Mouse (Mus musculus) gastrocnemius, adult 8-10 months (tissue): Measurements from ENCODE around the gene Pbp2. TPM values are rescaled to one million over a fixed set of nuclear protein-coding genes. Genes with fewer than 3 reads are reported as not detected.

Experiments used
- DNase-seq, 2 experiments: peaks; one replicate each; pipeline ENCODE4 v3.0.0; 2022; ENCODE audit warnings: low spot score in 2 of 2
- total RNA-seq, 4 experiments: library from RNA; stranded (reverse); gene quantifications; 2 replicates each; pipeline ENCODE4 v1.2.4; 2022

Gene Pbp2
- total RNA-seq, 4 experiments from 2014 or later: not detected

DNA sequence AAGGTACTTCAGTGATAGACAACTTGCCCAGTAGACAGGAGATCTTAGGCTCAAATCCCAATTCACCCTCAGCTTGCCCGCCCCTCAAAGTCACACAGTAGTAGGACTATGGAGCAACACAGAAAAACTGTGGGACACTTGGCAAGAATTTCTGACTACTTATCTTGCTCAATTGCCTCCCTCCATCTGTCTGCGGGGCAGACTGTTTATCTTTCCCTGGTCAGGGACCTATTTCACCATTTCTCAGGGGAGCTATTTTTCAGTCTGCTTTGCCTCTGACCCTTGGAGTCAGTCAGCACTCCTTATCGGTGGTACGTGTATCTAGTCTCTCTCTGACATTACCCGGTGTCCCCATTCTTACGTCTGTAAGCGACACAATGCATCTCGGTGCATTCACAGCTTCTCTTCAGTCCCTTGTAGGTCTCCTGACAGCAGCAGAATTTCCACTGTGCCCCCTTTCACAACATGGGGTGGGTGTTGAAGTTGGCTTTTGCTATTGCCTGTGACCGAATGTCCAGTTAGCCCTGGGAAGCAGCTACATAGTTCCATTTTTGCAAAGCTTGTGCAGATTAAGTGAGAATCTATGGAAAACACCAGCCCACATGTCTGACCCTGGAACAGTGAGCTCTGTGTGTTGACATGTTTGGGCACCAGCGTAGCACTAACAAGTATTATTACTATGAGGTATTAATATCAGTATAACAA is 7.6 kb downstream of the Pbp2 start:
- no peak for DNase-seq

DNA sequence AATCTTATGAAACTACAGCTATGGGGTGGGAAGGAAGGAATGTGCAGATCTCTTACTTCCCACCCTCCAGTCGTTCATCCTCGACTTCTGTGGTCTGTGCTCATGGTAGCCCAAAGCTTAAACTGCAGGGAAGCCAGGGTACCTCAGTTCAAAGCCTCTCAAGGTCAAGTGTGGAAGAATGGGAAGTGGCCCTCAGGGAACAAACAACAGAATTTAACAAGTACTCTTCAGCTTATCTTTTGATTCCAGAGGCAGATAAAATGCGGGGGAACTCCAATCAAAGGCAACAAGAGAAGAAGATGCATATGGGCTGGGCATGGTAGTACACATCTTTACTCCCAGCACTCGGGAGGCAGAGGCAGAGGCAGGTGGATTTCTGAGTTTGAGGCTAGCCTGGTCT is 9.7 kb downstream of the Pbp2 start:
- no peak for DNase-seq

DNA sequence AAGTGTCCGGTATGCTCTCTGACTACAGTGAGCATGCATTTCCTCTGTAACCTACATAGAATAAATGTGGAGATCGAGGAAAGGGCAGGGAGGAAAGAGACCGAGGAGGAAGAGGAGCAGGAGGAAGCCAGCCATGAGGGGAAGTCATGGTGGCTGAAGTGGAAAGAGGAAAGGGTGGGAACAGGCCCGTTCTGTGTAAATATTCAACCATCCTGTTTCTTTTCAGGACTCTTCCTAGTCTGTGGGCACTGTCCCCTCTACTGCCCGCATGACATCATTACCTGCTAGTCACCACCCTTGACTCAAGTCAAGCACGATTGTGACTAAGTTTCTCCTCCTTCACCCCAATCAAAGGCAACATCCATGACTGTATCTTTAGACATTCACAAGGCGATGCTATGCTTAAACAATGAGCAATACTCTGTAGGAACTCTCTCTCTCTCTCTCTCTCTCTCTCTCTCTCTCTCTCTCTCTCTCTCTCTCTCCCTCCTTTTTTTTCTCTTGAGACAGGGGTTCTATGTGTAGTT is 11.1 kb downstream of the Pbp2 start:
- DNase-seq: no peak

DNA sequence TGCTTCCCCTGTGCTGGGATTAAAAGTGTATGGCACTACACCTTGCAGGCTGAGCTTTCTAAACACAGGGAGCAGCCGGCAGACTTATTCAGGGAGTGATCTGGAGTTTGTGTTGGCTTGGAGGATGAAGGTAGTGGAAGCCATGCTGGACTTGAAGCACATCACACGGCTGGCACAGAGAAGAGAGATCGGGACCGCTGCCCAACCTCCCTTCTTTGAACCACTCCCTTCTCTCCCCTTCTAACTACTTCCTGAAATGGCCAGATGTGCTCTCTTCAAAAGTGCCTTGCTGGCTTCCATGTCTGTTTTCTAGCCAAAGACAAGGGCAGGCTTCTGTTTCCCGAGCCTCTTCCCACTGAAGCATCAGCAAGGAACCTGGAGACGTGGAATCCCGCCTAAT is 12.6 kb downstream of the Pbp2 start:
- peak; percentile 15 to 33 for DNase-seq

DNA sequence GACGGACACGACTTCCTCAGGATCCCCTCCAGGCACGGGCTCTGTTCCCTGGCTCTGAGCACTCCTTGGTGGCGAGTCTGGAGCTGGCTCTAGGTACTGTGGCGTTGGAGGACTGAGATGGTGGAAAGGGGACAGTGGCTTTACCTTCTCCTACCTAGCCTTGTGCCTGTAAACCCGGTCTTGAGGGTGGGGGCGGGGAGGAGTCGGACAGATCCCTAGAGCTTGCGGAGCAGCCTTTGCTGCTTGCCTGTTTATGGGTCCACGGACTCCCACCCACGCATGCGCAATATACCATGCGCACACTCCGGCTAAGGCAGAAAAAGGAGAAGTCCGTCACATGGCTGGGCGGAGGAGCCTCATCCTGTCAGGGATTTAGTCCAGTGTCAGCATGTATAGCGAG is 13.9 kb downstream of the Pbp2 start:
- DNase-seq: peak in 1 of 2 experiments; percentile 14

DNA sequence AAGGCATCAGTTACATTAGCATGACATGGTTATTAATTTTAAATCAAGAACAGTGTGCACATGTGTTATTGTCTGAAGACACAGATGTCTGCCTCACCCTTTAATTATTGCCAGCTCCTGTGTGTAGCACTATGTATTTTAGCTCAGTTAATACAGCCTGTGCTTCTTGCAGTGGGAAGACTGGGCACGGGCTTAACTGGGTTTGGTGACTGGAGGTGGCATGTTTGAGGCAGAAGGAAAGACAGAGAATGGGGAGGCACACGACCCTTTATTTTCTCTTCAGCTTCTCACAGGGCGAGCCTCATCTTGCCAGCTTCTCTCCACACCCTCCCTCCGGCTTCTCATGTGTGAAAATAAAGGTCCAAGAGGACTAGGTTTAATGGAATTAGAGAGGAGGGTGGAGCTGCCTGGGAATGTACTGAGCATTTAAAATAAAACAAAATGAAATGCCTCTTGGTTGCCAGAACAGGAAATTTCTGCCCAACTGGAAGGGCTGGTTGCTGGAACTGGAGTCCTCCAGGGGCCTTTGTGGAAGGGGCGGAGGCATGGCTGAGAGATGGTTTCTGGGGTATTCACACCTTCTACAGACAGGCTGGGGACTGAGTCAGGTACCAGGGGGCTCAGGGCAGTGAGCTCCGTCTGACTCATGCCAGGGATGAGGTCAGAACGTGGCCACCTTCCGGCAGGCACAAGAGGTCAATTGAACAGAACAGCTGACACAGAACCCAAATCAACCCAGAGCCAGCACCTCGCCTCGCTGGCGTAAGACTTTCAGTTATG is 14.9 kb downstream of the Pbp2 start:
- DNase-seq: peak; percentile 21 to 29

DNA sequence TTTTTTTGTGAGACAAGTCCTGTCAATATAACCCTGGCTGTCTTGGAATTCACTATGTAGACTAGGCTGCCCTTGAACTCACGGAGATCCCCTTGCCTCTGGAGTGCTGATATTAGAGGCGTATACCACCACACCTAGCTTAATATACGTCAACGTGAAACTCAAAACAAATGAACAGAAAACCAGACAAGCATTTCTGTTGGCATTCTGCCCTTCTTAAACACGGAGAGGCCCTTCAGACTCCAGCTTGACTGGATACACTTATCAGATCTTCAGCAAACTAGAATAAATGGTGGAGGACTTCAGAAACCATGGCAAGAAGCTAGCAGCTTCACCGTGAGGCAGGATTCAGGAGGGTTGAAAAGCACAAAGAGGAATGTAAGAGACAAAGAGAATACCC is 16.1 kb downstream of the Pbp2 start:
- DNase-seq: no peak

DNA sequence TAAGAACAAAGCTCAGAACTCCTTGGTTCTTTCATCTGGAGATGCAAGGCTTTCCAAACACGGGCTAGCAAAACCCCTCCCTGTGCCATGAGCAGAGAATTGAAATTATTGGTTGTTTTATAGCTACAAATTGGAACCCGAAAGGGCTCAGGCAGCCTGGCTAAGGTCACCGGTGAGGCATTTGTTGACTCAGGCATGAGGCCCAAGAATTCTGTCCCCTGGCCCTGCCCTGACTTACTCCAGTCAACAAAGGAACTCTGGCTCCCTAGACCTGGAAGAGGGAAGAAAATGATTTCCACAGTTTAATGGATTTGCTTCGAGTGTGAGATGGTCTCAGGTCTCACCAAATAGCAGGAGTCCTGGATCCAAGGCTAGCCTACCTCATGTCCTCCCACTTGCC is 17.8 kb downstream of the Pbp2 start:
- DNase-seq: no peak

DNA sequence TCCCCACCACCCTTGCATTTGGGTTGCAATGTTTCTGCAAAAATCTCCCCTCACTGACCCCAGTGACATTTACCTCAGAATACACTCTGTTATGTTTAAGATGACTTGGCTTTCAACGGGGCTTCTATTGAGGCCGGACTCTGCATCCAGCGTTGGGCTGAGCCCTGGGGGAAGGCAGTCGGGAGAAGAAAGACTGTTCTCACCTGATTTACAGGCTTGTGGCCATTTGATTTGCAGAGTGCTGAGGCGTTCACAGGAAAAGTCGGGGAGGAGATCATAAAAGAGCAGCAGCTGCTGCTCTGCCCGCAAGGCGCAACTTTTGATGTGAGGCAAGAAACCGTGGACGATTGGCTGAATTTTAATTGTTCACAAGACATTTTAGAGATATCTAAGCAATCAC is 30.3 kb downstream of the Pbp2 start:
- DNase-seq: no peak

DNA sequence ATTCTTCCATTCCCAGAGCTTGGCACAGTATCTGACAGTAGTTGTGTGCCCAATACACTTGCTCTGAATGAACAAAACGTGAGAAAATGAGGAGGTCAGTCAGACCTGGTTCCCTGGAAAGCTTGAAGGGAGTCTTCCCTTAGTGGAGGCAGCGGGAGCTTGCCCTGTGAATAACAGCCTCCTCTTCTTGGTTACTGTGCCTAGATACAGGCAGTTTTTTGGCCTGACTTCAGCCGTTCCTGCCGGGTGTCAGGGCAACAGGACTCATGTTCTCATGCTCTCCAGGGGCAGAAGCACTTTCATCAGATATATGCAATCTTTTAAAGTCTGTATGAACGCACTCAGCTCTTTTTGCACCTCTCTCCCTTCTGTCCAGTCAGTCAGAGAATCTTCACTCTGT is 30.9 kb downstream of the Pbp2 start:
- no peak for DNase-seq

DNA sequence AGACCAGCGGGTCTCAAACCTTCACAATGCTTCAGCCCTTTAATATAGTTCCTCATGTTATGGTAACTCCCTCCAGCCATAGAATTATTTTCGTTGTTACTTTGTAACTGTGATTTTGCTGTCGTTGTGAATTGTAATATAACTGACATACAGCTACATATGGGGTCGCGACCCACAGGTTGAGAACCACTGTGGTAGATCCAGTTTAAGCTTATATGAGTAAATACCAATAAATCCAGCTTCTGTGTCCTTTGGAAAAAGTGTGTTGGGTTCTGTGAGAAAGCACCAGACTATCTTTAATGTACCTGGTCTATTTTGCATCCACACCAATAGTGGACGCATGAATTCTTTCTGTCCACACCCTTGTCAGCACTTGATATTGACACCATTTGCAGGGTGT is 31.9 kb downstream of the Pbp2 start:
- DNase-seq: no peak

DNA sequence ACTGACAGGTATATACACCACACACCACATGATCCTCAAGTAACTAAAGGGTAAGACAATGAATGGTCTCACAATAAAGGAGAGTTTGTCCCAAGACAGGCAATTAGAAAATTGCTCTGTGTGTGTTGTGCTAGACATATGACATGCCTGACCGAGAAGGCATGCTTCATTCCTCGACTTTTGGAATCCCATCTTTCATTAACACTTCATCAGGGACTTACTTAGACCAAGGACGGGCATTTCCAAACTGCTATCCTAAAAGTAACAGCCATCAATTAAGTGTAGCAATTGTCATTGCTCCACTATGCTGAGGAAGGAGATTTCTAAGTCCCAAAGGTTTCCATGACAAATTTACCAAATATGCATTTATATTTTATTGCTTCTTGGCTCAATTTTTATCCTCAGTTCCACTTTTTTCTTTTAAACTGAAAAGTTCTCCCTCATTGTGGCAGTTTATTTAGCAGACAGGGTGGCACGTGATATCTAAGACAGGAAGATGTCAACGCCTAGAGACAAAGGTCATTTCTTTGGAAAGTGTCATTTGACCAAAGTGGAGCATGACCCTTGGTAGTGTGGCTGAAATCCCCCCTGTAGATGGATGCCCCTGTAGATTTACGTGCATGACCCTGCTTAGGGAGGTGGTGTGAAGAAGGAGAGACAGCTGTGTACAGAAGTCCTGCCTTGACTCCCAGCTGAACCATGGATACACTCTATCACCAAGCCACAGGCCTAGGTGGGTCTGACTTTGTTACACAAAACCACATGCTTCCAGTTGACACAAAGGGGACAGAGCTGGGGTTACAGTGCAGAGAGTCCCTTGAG is 33.5 kb downstream of the Pbp2 start:
- DNase-seq: no peak

DNA sequence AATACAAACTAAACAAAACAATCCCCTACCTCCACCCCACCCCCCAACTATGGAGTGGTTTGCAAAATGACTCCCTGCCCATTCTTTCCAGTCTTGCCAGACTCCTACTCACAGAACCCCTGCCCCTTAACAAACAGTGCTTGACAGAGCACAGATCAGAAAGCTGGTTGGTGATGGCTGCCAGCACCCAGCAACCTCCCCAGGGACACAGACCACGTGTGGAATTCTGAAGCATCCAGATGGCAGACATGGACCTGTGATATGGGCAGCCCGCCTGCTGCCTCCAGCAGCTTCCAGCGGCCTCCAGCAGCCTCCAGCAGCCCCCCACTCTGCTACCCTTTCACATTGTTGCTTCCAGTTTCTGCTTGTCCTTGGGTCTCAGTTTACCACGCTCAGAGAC is 35.0 kb downstream of the Pbp2 start:
- DNase-seq: no peak

DNA sequence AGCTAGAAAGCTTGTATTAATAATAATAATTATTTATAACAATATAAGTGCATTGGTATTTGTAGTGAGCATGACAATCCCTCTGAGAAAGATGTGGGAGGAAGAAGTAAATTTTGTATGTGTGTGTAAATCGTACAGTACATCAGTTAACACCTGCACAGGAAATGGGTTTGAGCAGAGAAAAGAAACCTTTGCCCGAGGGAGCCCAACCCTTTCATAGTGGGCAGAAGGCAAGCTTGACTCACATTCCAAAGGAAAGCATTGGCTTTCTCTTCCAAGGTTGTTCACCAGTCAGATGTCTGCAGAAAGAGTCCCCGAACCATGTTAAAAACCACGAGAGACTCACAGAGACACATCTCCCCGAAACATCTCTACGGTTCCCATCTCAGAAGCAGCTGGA is 37.1 kb downstream of the Pbp2 start:
- no peak for DNase-seq

DNA sequence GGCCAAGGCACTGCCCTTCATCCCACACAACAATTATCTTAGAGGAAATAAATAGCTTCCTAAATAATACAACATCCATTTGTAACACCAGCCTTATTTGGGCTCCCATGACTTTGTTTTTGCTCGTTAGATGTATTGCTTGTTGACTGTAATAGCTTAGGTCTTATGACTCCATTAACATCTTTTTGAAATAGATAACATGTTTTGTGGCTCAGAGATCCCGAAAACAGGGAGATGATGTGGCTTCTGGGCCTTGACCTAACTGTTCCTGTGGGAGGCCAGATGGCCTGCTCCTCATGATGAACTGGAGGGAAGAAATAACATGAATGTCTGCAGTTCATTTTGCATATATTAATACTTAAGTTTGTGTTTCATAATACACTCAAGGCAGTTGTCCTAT is 38.4 kb downstream of the Pbp2 start:
- DNase-seq: no peak

DNA sequence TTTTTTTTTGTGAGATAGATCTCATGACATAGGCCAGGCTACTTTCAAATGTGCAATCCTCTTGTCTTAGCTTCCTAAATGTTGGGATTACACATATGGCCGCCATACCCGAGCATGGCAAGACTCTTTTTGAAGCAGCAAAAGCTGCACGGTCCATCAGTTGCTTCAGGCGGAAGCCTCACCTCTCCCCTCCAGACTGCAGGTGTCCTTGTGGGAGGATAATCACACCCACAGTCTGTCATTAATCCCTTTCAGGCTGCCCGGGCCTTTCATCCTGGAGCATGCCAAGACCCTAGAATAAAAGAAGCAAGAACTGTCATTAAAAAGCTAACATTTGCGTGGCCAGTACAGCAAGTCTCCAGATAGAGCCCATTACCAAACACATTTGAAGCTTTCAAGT is 40.6 kb downstream of the Pbp2 start:
- DNase-seq: no peak

DNA sequence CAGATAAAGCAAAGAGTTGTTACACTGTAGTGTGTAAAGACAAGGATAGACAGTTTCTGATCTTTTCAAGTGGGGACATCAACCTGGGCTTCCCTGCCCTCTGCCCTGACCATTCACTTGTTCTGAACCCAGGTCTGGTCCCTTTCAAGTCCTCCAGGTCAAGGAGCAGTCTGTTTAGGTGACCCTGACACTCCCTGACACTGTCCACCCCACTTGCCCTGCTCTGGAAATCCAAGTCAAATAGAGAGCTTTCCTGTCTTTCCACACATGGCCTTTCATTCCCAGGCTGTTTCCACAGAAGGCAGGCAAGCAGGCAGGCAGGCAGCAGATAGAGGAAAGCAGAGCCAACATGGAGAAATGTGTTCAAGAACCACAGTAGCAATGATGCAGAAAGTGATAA is 41.8 kb downstream of the Pbp2 start:
- no peak for DNase-seq

DNA sequence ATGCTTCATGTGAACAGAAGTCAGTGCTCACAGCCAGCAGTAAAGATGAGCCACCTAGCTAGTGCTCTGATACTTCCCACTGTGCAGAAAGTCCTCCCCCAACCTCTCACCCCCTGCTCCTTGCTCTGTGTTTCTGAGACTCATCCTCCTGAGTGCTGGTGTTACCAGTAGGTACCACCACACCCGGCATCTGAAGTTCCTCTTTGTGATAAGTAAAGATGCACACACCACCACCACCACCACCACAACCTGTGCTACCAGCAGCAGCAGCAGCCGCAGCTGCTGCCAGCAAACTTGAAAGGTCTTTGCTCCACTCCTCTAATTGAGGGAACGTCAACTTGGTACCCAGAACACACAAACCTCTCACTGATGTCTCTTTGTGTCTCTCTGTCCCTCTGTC is 43.0 kb downstream of the Pbp2 start:
- no peak for DNase-seq

DNA sequence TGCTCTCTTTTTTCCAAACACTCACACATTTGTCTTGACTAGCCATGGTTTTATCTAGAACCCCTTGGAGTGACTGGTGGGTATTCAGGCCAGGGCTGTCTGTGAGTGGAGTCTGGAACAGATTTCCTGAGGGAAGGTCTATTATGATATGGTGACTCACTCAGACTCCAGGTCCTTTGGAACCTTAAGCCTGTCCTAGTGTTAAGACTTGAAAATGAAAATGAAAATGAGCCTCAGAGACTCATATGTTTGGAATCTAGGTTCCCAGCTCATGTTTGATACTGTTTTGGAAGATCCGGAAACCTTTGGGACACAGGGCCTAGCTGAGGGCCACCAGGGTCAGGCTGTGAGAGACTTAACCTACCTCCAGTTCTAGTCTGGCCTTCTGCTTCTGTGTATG is 44.1 kb downstream of the Pbp2 start:
- no peak for DNase-seq

DNA sequence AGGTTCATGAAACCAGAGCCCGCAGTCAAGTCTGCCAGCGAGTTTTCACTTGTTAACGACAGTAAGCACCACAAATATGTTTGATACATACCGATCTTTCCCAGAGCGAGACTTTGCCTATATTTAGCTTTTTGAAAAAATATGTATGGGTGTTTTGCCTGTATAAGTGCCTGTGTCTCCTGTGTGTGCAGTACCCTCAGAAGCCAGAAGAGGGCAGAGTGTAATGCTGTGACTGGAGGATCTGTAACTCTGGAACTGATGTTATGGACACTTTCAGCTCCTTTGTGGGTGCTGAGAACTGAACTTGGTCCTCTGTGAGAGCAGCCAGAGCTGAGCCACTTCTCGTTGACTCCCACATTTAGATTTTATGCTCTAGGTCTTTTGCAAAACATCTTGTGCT is 46.1 kb downstream of the Pbp2 start:
- DNase-seq: no peak

DNA sequence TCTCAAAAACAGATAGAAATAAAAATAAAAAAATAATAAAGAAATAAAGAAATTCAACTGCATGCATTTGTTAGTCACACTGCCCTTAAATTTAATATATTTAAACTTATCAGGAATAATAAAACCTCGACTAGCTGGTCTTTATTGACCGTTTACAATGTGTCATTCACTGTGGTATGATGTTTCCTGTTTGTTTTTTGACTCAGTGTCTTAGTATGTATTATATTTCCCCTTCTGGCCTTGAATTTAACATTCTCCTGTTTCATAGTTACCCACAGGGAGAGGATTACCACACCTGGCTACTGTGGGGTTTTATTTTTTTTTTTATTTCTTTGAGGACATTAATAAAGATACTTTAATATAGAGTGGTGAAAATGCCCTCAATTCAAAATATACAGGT is 47.6 kb downstream of the Pbp2 start:
- DNase-seq: no peak

DNA sequence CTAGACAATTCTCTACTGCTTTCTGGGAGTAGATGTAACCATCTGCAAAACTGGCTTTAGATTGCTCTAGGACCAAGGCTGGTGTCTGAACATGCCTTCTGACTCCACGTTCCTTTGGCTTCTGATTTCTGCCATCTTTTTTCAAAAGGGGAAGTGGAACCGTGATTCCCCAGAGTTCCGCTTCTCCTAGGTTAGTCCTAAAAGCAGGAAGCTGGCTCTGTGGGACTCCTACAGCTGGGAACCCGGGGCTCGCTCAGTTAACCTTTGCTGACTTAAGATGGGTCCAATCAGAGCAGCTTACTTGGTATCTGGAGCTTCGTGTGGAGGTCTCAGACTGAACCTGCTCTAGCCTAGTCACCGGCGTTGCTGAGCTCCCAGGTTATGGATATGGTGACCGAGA is 49.1 kb downstream of the Pbp2 start:
- DNase-seq: no peak
